Mouse (Mus musculus): ENCODE results near the gene Asb17. TPM values are rescaled to one million over a fixed set of nuclear protein-coding genes. Genes with fewer than 3 reads are reported as not detected.
"Not testable (repeated sequence)": the region's sequence is repeated elsewhere in the genome, so short reads cannot be mapped to it uniquely, and the experiment has no call there.

Gene Asb17
- total RNA-seq (2017): not detected in 2 replicates

GRCm38 (mm10) chr3:153844030-153844429 is at the start of gene Asb17:
Gene Asb17 (plus strand): TSS chr3:153844209.
- ATAC-seq (ENCODE audit: extremely low read depth, insufficient number of reproducible peaks, low FRiP score, poor library complexity, severe bottlenecking): no peak

- no peak for ATAC-seq (ENCODE audit: extremely low read depth, insufficient number of reproducible peaks, low FRiP score, poor library complexity, severe bottlenecking)
Measured at GRCm38 (mm10) chr3:153797574-153797973, 46.4 kb upstream of the Asb17 start.

- no peak for ATAC-seq (ENCODE audit: extremely low read depth, insufficient number of reproducible peaks, low FRiP score, poor library complexity, severe bottlenecking)
Measured at GRCm38 (mm10) chr3:153799603-153800002, 44.4 kb upstream of the Asb17 start.

GRCm38 (mm10) chr3:153800690-153801089 is 43.3 kb upstream of the Asb17 start:
- no peak for ATAC-seq (ENCODE audit: extremely low read depth, insufficient number of reproducible peaks, low FRiP score, poor library complexity, severe bottlenecking)

- ATAC-seq (ENCODE audit: extremely low read depth, insufficient number of reproducible peaks, low FRiP score, poor library complexity, severe bottlenecking): no peak
Measured at GRCm38 (mm10) chr3:153801541-153801940, 42.5 kb upstream of the Asb17 start.

GRCm38 (mm10) chr3:153802640-153803039 is 41.4 kb upstream of the Asb17 start:
- no peak for ATAC-seq (ENCODE audit: extremely low read depth, insufficient number of reproducible peaks, low FRiP score, poor library complexity, severe bottlenecking)

GRCm38 (mm10) chr3:153804032-153804431 is 40.0 kb upstream of the Asb17 start:
- ATAC-seq (ENCODE audit: extremely low read depth, insufficient number of reproducible peaks, low FRiP score, poor library complexity, severe bottlenecking): no peak

- ATAC-seq (ENCODE audit: extremely low read depth, insufficient number of reproducible peaks, low FRiP score, poor library complexity, severe bottlenecking): no peak
Measured at GRCm38 (mm10) chr3:153806077-153806772, 37.8 kb upstream of the Asb17 start.

GRCm38 (mm10) chr3:153806773-153807443 is 37.1 kb upstream of the Asb17 start:
- no peak for ATAC-seq (ENCODE audit: extremely low read depth, insufficient number of reproducible peaks, low FRiP score, poor library complexity, severe bottlenecking)

- ATAC-seq (ENCODE audit: extremely low read depth, insufficient number of reproducible peaks, low FRiP score, poor library complexity, severe bottlenecking): no peak
Measured at GRCm38 (mm10) chr3:153807444-153808149, 36.4 kb upstream of the Asb17 start.

- ATAC-seq (ENCODE audit: extremely low read depth, insufficient number of reproducible peaks, low FRiP score, poor library complexity, severe bottlenecking): no peak
Measured at GRCm38 (mm10) chr3:153808406-153808805, 35.6 kb upstream of the Asb17 start.

- no peak for ATAC-seq (ENCODE audit: extremely low read depth, insufficient number of reproducible peaks, low FRiP score, poor library complexity, severe bottlenecking)
Measured at GRCm38 (mm10) chr3:153814026-153814425, 30.0 kb upstream of the Asb17 start.

- ATAC-seq (ENCODE audit: extremely low read depth, insufficient number of reproducible peaks, low FRiP score, poor library complexity, severe bottlenecking): no peak
Measured at GRCm38 (mm10) chr3:153817376-153817890, 26.6 kb upstream of the Asb17 start.

- ATAC-seq (ENCODE audit: extremely low read depth, insufficient number of reproducible peaks, low FRiP score, poor library complexity, severe bottlenecking): no peak
Measured at GRCm38 (mm10) chr3:153818723-153819122, 25.3 kb upstream of the Asb17 start.

- no peak for ATAC-seq (ENCODE audit: extremely low read depth, insufficient number of reproducible peaks, low FRiP score, poor library complexity, severe bottlenecking)
Measured at GRCm38 (mm10) chr3:153819438-153819837, 24.6 kb upstream of the Asb17 start.

- ATAC-seq (ENCODE audit: extremely low read depth, insufficient number of reproducible peaks, low FRiP score, poor library complexity, severe bottlenecking): no peak
Measured at GRCm38 (mm10) chr3:153823671-153824515, 20.1 kb upstream of the Asb17 start.

- no peak for ATAC-seq (ENCODE audit: extremely low read depth, insufficient number of reproducible peaks, low FRiP score, poor library complexity, severe bottlenecking)
Measured at GRCm38 (mm10) chr3:153825197-153825596, 18.8 kb upstream of the Asb17 start.

- ATAC-seq (ENCODE audit: extremely low read depth, insufficient number of reproducible peaks, low FRiP score, poor library complexity, severe bottlenecking): no peak
Measured at GRCm38 (mm10) chr3:153826616-153827015, 17.4 kb upstream of the Asb17 start.

- not testable (repeated sequence) for ATAC-seq (ENCODE audit: extremely low read depth, insufficient number of reproducible peaks, low FRiP score, poor library complexity, severe bottlenecking)
Measured at GRCm38 (mm10) chr3:153829788-153830187, 14.2 kb upstream of the Asb17 start.
